Mouse (Mus musculus) kidney, embryonic 14.5 days (tissue): Measurements from ENCODE around the gene Arl6ip5. TPM values are rescaled to one million over a fixed set of nuclear protein-coding genes. Genes with fewer than 3 reads are reported as not detected.
"Not testable (repeated sequence)": the region's sequence is repeated elsewhere in the genome, so short reads cannot be mapped to it uniquely, and the experiment has no call there.

Source experiments
- ATAC-seq: fragments of 200-750 bp; cut with Nextera tagmentation; 2 replicates; pipeline ENCODE4 v1.8.0; 2017; ENCODE audit warnings: moderate number of reproducible peaks, mild to moderate bottlenecking, moderate TSS enrichment, moderate library complexity; ENCODE audit not compliant: low FRiP score, low TSS enrichment
- H3K27ac ChIP-seq: fragments of 300-500 bp; sonication (generic); 2 replicates; pipeline ENCODE4 v1.5.1; 2014; ENCODE audit warnings: low read depth, mild to moderate bottlenecking, low read length, moderate library complexity, mixed read lengths
- H3K27me3 ChIP-seq: fragments of 300-500 bp; sonication (generic); 2 replicates; pipeline ENCODE4 v1.6.1; 2014; ENCODE audit warnings: mild to moderate bottlenecking, low read length; ENCODE audit not compliant: control insufficient read depth, insufficient read depth
- H3K36me3 ChIP-seq: fragments of 300-500 bp; sonication (generic); 2 replicates; pipeline ENCODE4 v1.6.1; 2014; ENCODE audit warnings: low read length, mixed read lengths; ENCODE audit not compliant: control insufficient read depth, insufficient read depth
- H3K4me1 ChIP-seq: fragments of 300-500 bp; sonication (generic); 2 replicates; pipeline ENCODE4 v1.6.1; 2014; ENCODE audit warnings: low read length, mixed read lengths; ENCODE audit not compliant: control insufficient read depth, insufficient read depth
- H3K4me2 ChIP-seq: fragments of 300-500 bp; sonication (generic); replicated peaks from 2 replicates; pipeline ENCODE4 v1.6.1; 2014; ENCODE audit warnings: low read depth, mild to moderate bottlenecking, low read length
- H3K4me3 ChIP-seq: fragments of 300-500 bp; sonication (generic); 2 replicates; pipeline ENCODE4 v1.5.1; 2014; ENCODE audit warnings: mild to moderate bottlenecking, low read length
- H3K9ac ChIP-seq: fragments of 300-500 bp; sonication (generic); 2 replicates; pipeline ENCODE4 v1.6.1; 2014; ENCODE audit warnings: low read depth, mild to moderate bottlenecking, low read length, moderate library complexity
- H3K9me3 ChIP-seq: fragments of 300-500 bp; sonication (generic); 2 replicates; pipeline ENCODE4 v1.6.1; 2016; ENCODE audit warnings: low read length; ENCODE audit not compliant: control insufficient read depth
- WGBS: fragments of 180-500 bp; shearing (Covaris S2); extraction: QIAGEN DNeasy Blood & Tissue Kit; methylation state at CpG from one replicate; pipeline ENCODE4 v1.1.7; 2014; 5-methylcytosine and 5-hydroxymethylcytosine counted together
- polyA plus RNA-seq: library from polyadenylated mRNA; unstranded; fragments of >200 nt; fragmentation: Nextera tagmentation; extraction: Ambion mirVana; gene quantifications from 2 replicates; pipeline ENCODE4 v1.2.1, GENCODE M21; 2014

Arl6ip5 gene
- polyA plus RNA-seq, 1 experiment from 2014 or later: 25.9 TPM

GRCm38 (mm10) chr6:97262229-97262628 is 51.7 kb downstream of the Arl6ip5 start:
- Histone ChIP-seq H3K9me3 (no peaks in the 10 kb centered on the region), H3K4me2 (no peak overlapping the region), H3K36me3 (no peaks in the 10 kb centered on the region), H3K4me1 (no peaks in the 10 kb centered on the region), H3K4me3 (no peak overlapping the region), H3K27me3 (no peaks in the 10 kb centered on the region), H3K9ac (no peak overlapping the region), H3K27ac (no peak overlapping the region)
- 33% methylated on average over 4 of the region's 4 CpGs for WGBS
- no peak for ATAC-seq

GRCm38 (mm10) chr6:97263750-97264149 is 53.3 kb downstream of the Arl6ip5 start:
- H3K9ac ChIP-seq, H3K4me2 ChIP-seq, H3K27ac ChIP-seq, H3K4me1 ChIP-seq, ATAC-seq, H3K36me3 ChIP-seq, H3K9me3 ChIP-seq, H3K4me3 ChIP-seq, H3K27me3 ChIP-seq: not testable (repeated sequence)

- WGBS: 50% methylated on average over 8 of the region's 8 CpGs
- no peaks in the 10 kb centered on the region for H3K36me3 ChIP-seq
Observed at GRCm38 (mm10) chr6:97265240-97265639, 54.8 kb downstream of the Arl6ip5 start.

GRCm38 (mm10) chr6:97265705-97266104 is 55.2 kb downstream of the Arl6ip5 start:
- H3K4me2 ChIP-seq: no peak overlapping the region
- no peak overlapping the region for H3K4me3 ChIP-seq
- no peaks in the 10 kb centered on the region for H3K27me3 ChIP-seq
- no peak for ATAC-seq
- no peaks in the 10 kb centered on the region for H3K4me1 ChIP-seq
- H3K9ac ChIP-seq: no peak overlapping the region
- no peaks in the 10 kb centered on the region for H3K9me3 ChIP-seq
- 70% methylated on average over 3 of the region's 3 CpGs for WGBS
- no peaks in the 10 kb centered on the region for H3K36me3 ChIP-seq
- H3K27ac ChIP-seq: no peak overlapping the region

More at GRCm38 (mm10) chr6:97265240-97265639, 54.8 kb downstream of the Arl6ip5 start:
- Histone ChIP-seq H3K9me3 (no peaks in the 10 kb centered on the region), H3K9ac (no peak overlapping the region), H3K4me1 (no peaks in the 10 kb centered on the region), H3K27ac (no peak overlapping the region), H3K27me3 (no peaks in the 10 kb centered on the region), H3K4me3 (no peak overlapping the region), H3K4me2 (no peak overlapping the region)
- ATAC-seq: no peak

- WGBS: 63% methylated on average over 4 of the region's 4 CpGs
- ATAC-seq: no peak
Observed at GRCm38 (mm10) chr6:97266661-97267060, 56.2 kb downstream of the Arl6ip5 start.

GRCm38 (mm10) chr6:97267132-97267531 is 56.6 kb downstream of the Arl6ip5 start:
- no peak for ATAC-seq

More at GRCm38 (mm10) chr6:97266661-97267060, 56.2 kb downstream of the Arl6ip5 start:
- no peak overlapping the region for H3K4me3 ChIP-seq
- no peak overlapping the region for H3K27ac ChIP-seq
- no peaks in the 10 kb centered on the region for H3K4me1 ChIP-seq
- no peak overlapping the region for H3K4me2 ChIP-seq
- H3K36me3 ChIP-seq: no peaks in the 10 kb centered on the region
- H3K27me3 ChIP-seq: no peaks in the 10 kb centered on the region
- H3K9me3 ChIP-seq: no peaks in the 10 kb centered on the region
- H3K9ac ChIP-seq: no peak overlapping the region

GRCm38 (mm10) chr6:97269596-97269995 is 59.1 kb downstream of the Arl6ip5 start:
- Histone ChIP-seq H3K4me2 (no peak overlapping the region), H3K36me3 (no peaks in the 10 kb centered on the region)

More at GRCm38 (mm10) chr6:97267132-97267531, 56.6 kb downstream of the Arl6ip5 start:
- Histone ChIP-seq H3K36me3 (no peaks in the 10 kb centered on the region), H3K4me3 (no peak overlapping the region), H3K9ac (no peak overlapping the region), H3K4me1 (no peaks in the 10 kb centered on the region), H3K27ac (no peak overlapping the region), H3K27me3 (no peaks in the 10 kb centered on the region), H3K4me2 (no peak overlapping the region), H3K9me3 (no peaks in the 10 kb centered on the region)
- 83% methylated on average over 2 of the region's 2 CpGs for WGBS

GRCm38 (mm10) chr6:97272349-97272748 is 61.9 kb downstream of the Arl6ip5 start:
- Histone ChIP-seq H3K4me3 (no peak overlapping the region), H3K9ac (no peak overlapping the region), H3K27me3 (no peaks in the 10 kb centered on the region), H3K4me2 (no peak overlapping the region), H3K4me1 (no peaks in the 10 kb centered on the region), H3K9me3 (no peaks in the 10 kb centered on the region), H3K27ac (no peak overlapping the region), H3K36me3 (no peaks in the 10 kb centered on the region)
- no peak for ATAC-seq
- 71% methylated on average over 2 of the region's 2 CpGs for whole genome bisulfite sequencing

More at GRCm38 (mm10) chr6:97269596-97269995, 59.1 kb downstream of the Arl6ip5 start:
- no peak for ATAC-seq
- Histone ChIP-seq H3K9ac (no peak overlapping the region), H3K9me3 (no peaks in the 10 kb centered on the region), H3K4me3 (no peak overlapping the region), H3K27ac (no peak overlapping the region), H3K27me3 (no peaks in the 10 kb centered on the region), H3K4me1 (no peaks in the 10 kb centered on the region)
- WGBS: 80% methylated on average over 11 of the region's 11 CpGs

GRCm38 (mm10) chr6:97273058-97273710 is 62.7 kb downstream of the Arl6ip5 start:
- H3K4me3 ChIP-seq: no peak overlapping the region

More at GRCm38 (mm10) chr6:97273058-97273710, 62.7 kb downstream of the Arl6ip5 start:
- Histone ChIP-seq H3K27me3 (no peaks in the 10 kb centered on the region), H3K9me3 (no peaks in the 10 kb centered on the region), H3K27ac (no peak overlapping the region), H3K36me3 (no peaks in the 10 kb centered on the region), H3K4me2 (no peak overlapping the region), H3K9ac (no peak overlapping the region), H3K4me1 (peaks cover 2% of the 10 kb centered on the region; the same call in 1 of the 2 replicates)
- 75% methylated on average over 16 of the region's 16 CpGs for WGBS
- ATAC-seq: no peak
